Mouse (Mus musculus): ENCODE results near the gene Pcp2. TPM values are rescaled to one million over a fixed set of nuclear protein-coding genes. Genes with fewer than 3 reads are reported as not detected.

Gene Pcp2
- polyA plus RNA-seq, 1 experiment from 2014 or later = 0.17 TPM

GRCm38 (mm10) chr8:3630647-3631477, 5.5 kb upstream of the Pcp2 start, which contains the start of gene Stxbp2:
Gene Stxbp2 (plus strand): TSS chr8:3630955.
- Histone ChIP-seq H3K27ac (ENCODE audit: low read length) (no peak within 1 kb of the TSS), H3K4me3 (ENCODE audit: low read length) (peak within 1 kb of the TSS; percentile 54), H3K4me1 (ENCODE audit: control insufficient read depth, insufficient read depth, low read length) (peaks cover 5% of the 10 kb centered on the region; the same call in 1 of the 2 replicates), H3K36me3 (ENCODE audit: control insufficient read depth, insufficient read depth) (no peaks in the 10 kb centered on the region), H3K4me2 (ENCODE audit: low read depth, low read length) (peak within 1 kb of the TSS; percentile 85), H3K9me3 (replicated peaks; ENCODE audit: control insufficient read depth, low read length) (no peaks in the 10 kb centered on the region), H3K9ac (ENCODE audit: low read length) (peak within 1 kb of the TSS; percentile 69), H3K27me3 (ENCODE audit: control insufficient read depth, insufficient read depth, low read length) (no peaks in the 10 kb centered on the region)
- WGBS = 3% methylated on average over 47 of the region's 47 CpGs
- ATAC-seq (replicated peaks; ENCODE audit: extremely low read depth, insufficient read depth, low FRiP score) = peak; percentile 85

GRCm38 (mm10) chr8:3628014-3628413, 2.7 kb upstream of the Pcp2 start:
- Histone ChIP-seq H3K9ac (ENCODE audit: low read length) (no peak overlapping the region), H3K4me2 (ENCODE audit: low read depth, low read length) (no peak overlapping the region), H3K27ac (ENCODE audit: low read length) (no peak overlapping the region), H3K4me3 (ENCODE audit: low read length) (no peak overlapping the region), H3K9me3 (replicated peaks; ENCODE audit: control insufficient read depth, low read length) (no peaks in the 10 kb centered on the region), H3K27me3 (ENCODE audit: control insufficient read depth, insufficient read depth, low read length) (no peaks in the 10 kb centered on the region), H3K36me3 (ENCODE audit: control insufficient read depth, insufficient read depth) (no peaks in the 10 kb centered on the region), H3K4me1 (ENCODE audit: control insufficient read depth, insufficient read depth, low read length) (peaks cover 5% of the 10 kb centered on the region; the same call in 1 of the 2 replicates)
- no peak for ATAC-seq (replicated peaks; ENCODE audit: extremely low read depth, insufficient read depth, low FRiP score)
- 25% methylated on average over 5 of the region's 5 CpGs for WGBS

GRCm38 (mm10) chr8:3626971-3627370, 1.6 kb upstream of the Pcp2 start:
- Histone ChIP-seq H3K9me3 (replicated peaks; ENCODE audit: control insufficient read depth, low read length) (no peaks in the 10 kb centered on the region), H3K36me3 (ENCODE audit: control insufficient read depth, insufficient read depth) (no peaks in the 10 kb centered on the region), H3K4me1 (ENCODE audit: control insufficient read depth, insufficient read depth, low read length) (peaks cover 8% of the 10 kb centered on the region), H3K4me2 (ENCODE audit: low read depth, low read length) (no peak overlapping the region), H3K4me3 (ENCODE audit: low read length) (no peak overlapping the region), H3K27ac (ENCODE audit: low read length) (no peak overlapping the region), H3K27me3 (ENCODE audit: control insufficient read depth, insufficient read depth, low read length) (no peaks in the 10 kb centered on the region), H3K9ac (ENCODE audit: low read length) (no peak overlapping the region)
- WGBS = 46% methylated on average over 5 of the region's 5 CpGs
- no peak for ATAC-seq (replicated peaks; ENCODE audit: extremely low read depth, insufficient read depth, low FRiP score)

GRCm38 (mm10) chr8:3622119-3622518, 3.2 kb downstream of the Pcp2 start:
- Histone ChIP-seq H3K4me1 (ENCODE audit: control insufficient read depth, insufficient read depth, low read length) (peaks cover 16% of the 10 kb centered on the region), H3K4me2 (ENCODE audit: low read depth, low read length) (peak overlapping the region; percentile 92), H3K9me3 (replicated peaks; ENCODE audit: control insufficient read depth, low read length) (no peaks in the 10 kb centered on the region), H3K27me3 (ENCODE audit: control insufficient read depth, insufficient read depth, low read length) (no peaks in the 10 kb centered on the region), H3K4me3 (ENCODE audit: low read length) (peak overlapping the region; percentile 92), H3K9ac (ENCODE audit: low read length) (no peak overlapping the region), H3K36me3 (ENCODE audit: control insufficient read depth, insufficient read depth) (peaks cover 14% of the 10 kb centered on the region), H3K27ac (ENCODE audit: low read length) (no peak overlapping the region)
- no peak for ATAC-seq (replicated peaks; ENCODE audit: extremely low read depth, insufficient read depth, low FRiP score)
- WGBS = 59% methylated on average over 8 of the region's 8 CpGs

GRCm38 (mm10) chr8:3621199-3621970, 4.0 kb downstream of the Pcp2 start, which contains the start of the genes Xab2 and Pet100:
Gene Xab2 (minus strand): TSS chr8:3621316.
Gene Pet100 (plus strand): TSS chr8:3621548.
- peak within 1 kb of the TSS; percentile 95 for H3K4me2 ChIP-seq (ENCODE audit: low read depth, low read length)
- peak; percentile 98 for ATAC-seq (replicated peaks; ENCODE audit: extremely low read depth, insufficient read depth, low FRiP score)
- peak within 1 kb of the TSS; percentile 92 for H3K4me3 ChIP-seq (ENCODE audit: low read length)
- peaks cover 20% of the 10 kb centered on the region for H3K36me3 ChIP-seq (ENCODE audit: control insufficient read depth, insufficient read depth)
- no peaks in the 10 kb centered on the region for H3K9me3 ChIP-seq (replicated peaks; ENCODE audit: control insufficient read depth, low read length)
- H3K4me1 ChIP-seq (ENCODE audit: control insufficient read depth, insufficient read depth, low read length) = peaks cover 16% of the 10 kb centered on the region
- WGBS = under 1% methylated on average over 37 of the region's 37 CpGs
- H3K27ac ChIP-seq (ENCODE audit: low read length) = no peak within 1 kb of the TSS
- no peaks in the 10 kb centered on the region for H3K27me3 ChIP-seq (ENCODE audit: control insufficient read depth, insufficient read depth, low read length)
- H3K9ac ChIP-seq (ENCODE audit: low read length) = peak within 1 kb of the TSS; percentile 86

- peaks cover 15% of the 10 kb centered on the region; the same call in 1 of the 2 replicates for H3K4me1 ChIP-seq (ENCODE audit: control insufficient read depth, insufficient read depth, low read length)
- H3K9me3 ChIP-seq (replicated peaks; ENCODE audit: control insufficient read depth, low read length) = no peaks in the 10 kb centered on the region
- no peak for ATAC-seq (replicated peaks; ENCODE audit: extremely low read depth, insufficient read depth, low FRiP score)
- 84% methylated on average over 6 of the region's 6 CpGs for WGBS
- no peak overlapping the region for H3K4me2 ChIP-seq (ENCODE audit: low read depth, low read length)
- no peak overlapping the region for H3K9ac ChIP-seq (ENCODE audit: low read length)
- H3K36me3 ChIP-seq (ENCODE audit: control insufficient read depth, insufficient read depth) = peaks cover 50% of the 10 kb centered on the region
- H3K27me3 ChIP-seq (ENCODE audit: control insufficient read depth, insufficient read depth, low read length) = no peaks in the 10 kb centered on the region
- no peak overlapping the region for H3K27ac ChIP-seq (ENCODE audit: low read length)
- H3K4me3 ChIP-seq (ENCODE audit: low read length) = no peak overlapping the region
Measured at GRCm38 (mm10) chr8:3609816-3610150, 15.6 kb downstream of the Pcp2 start.

GRCm38 (mm10) chr8:3609046-3609815, 16.1 kb downstream of the Pcp2 start:
- WGBS = 65% methylated on average over 12 of the region's 12 CpGs
- ATAC-seq (replicated peaks; ENCODE audit: extremely low read depth, insufficient read depth, low FRiP score) = no peak

GRCm38 (mm10) chr8:3607822-3608221, 17.5 kb downstream of the Pcp2 start:
- 94% methylated on average over 7 of the region's 7 CpGs for WGBS
- Histone ChIP-seq H3K4me1 (ENCODE audit: control insufficient read depth, insufficient read depth, low read length) (peaks cover 15% of the 10 kb centered on the region; the same call in 1 of the 2 replicates), H3K9me3 (replicated peaks; ENCODE audit: control insufficient read depth, low read length) (no peaks in the 10 kb centered on the region), H3K27ac (ENCODE audit: low read length) (no peak overlapping the region), H3K9ac (ENCODE audit: low read length) (no peak overlapping the region), H3K4me2 (ENCODE audit: low read depth, low read length) (no peak overlapping the region), H3K36me3 (ENCODE audit: control insufficient read depth, insufficient read depth) (peaks cover 32% of the 10 kb centered on the region), H3K27me3 (ENCODE audit: control insufficient read depth, insufficient read depth, low read length) (no peaks in the 10 kb centered on the region), H3K4me3 (ENCODE audit: low read length) (no peak overlapping the region)
- no peak for ATAC-seq (replicated peaks; ENCODE audit: extremely low read depth, insufficient read depth, low FRiP score)

More at GRCm38 (mm10) chr8:3609046-3609815, 16.1 kb downstream of the Pcp2 start:
- no peaks in the 10 kb centered on the region for H3K9me3 ChIP-seq (replicated peaks; ENCODE audit: control insufficient read depth, low read length)
- no peak overlapping the region for H3K27ac ChIP-seq (ENCODE audit: low read length)
- no peak overlapping the region for H3K9ac ChIP-seq (ENCODE audit: low read length)
- no peak overlapping the region for H3K4me3 ChIP-seq (ENCODE audit: low read length)
- peaks cover 44% of the 10 kb centered on the region for H3K36me3 ChIP-seq (ENCODE audit: control insufficient read depth, insufficient read depth)
- H3K4me1 ChIP-seq (ENCODE audit: control insufficient read depth, insufficient read depth, low read length) = peaks cover 15% of the 10 kb centered on the region; the same call in 1 of the 2 replicates
- no peaks in the 10 kb centered on the region for H3K27me3 ChIP-seq (ENCODE audit: control insufficient read depth, insufficient read depth, low read length)
- no peak overlapping the region for H3K4me2 ChIP-seq (ENCODE audit: low read depth, low read length)
